9 mouse cellular contexts compared by ENCODE assay signal in genomic region chr9:57769539-57770069, GRCm38 (mm10). TPM values are rescaled to one million over a fixed set of nuclear protein-coding genes. Genes with fewer than 3 reads are reported as not detected.
DNase-seq lines count a peak whose midpoint lies in the region; ATAC-seq lines count a peak whose summit lies in the region.
"Had no signal": no experiment of that assay in that cellular context is flagged by ENCODE, and none has a peak within 500 bp of the region (broad histone marks: within the 10 kb centered on the region; RNA-seq: fewer than 3 reads in every experiment).

No protein-coding gene starts in this region.

- H3K4me3 ChIP-seq in midbrain, embryonic 10.5 days, result no peak overlapping the region
- H3K4me3 ChIP-seq in midbrain, embryonic 16.5 days (ENCODE audit: low read depth, low read length), result no peak overlapping the region
- H3K4me3 ChIP-seq in liver, embryonic 12.5 days, result peak overlapping the region; percentile 29
- H3K4me3 ChIP-seq: midbrain, embryonic 12.5 days had no signal

- peaks cover 23% of the 10 kb centered on the region for H3K4me1 ChIP-seq in midbrain, embryonic 10.5 days
- H3K4me1 ChIP-seq in midbrain, embryonic 16.5 days (ENCODE audit: control insufficient read depth, insufficient read depth, low read length), result peaks cover 6% of the 10 kb centered on the region
- peaks cover 83% of the 10 kb centered on the region for H3K4me1 ChIP-seq in liver, embryonic 12.5 days

- ATAC-seq in CD4-positive, CD25-positive, alpha-beta regulatory T cell, adult 4 months, result no peak
- no peak for ATAC-seq in midbrain, embryonic 16.5 days
- peak; percentile 87 for ATAC-seq in liver, embryonic 12.5 days
- no peak for ATAC-seq in megakaryocyte, adult 5-6 weeks (ENCODE audit: poor library complexity, severe bottlenecking)

- H3K9me3 ChIP-seq in midbrain, embryonic 10.5 days (replicated peaks), result no peaks in the 10 kb centered on the region
- H3K9me3 ChIP-seq in midbrain, embryonic 16.5 days (replicated peaks; ENCODE audit: control insufficient read depth, low read length, poor library complexity, severe bottlenecking), result no peaks in the 10 kb centered on the region
- H3K9me3 ChIP-seq in liver, embryonic 12.5 days (replicated peaks), result no peaks in the 10 kb centered on the region
- H3K9me3 ChIP-seq: midbrain, embryonic 12.5 days had no signal

- no peak overlapping the region for H3K4me2 ChIP-seq in midbrain, embryonic 16.5 days (ENCODE audit: low read length)
- H3K4me2 ChIP-seq in liver, embryonic 12.5 days, result peak overlapping the region; percentile 70
- H3K4me2 ChIP-seq: midbrain, embryonic 12.5 days had no signal

- WGBS in midbrain, embryonic 10.5 days, result 78% methylated on average over 2 of the region's 2 CpGs
- WGBS in midbrain, embryonic 16.5 days, result 57% methylated on average over 2 of the region's 2 CpGs
- WGBS in liver, embryonic 12.5 days (ENCODE audit: insufficient replicate concordance), result 36% methylated on average over 2 of the region's 2 CpGs

- H3K27me3 ChIP-seq in midbrain, embryonic 10.5 days (ENCODE audit: low read depth, poor library complexity, severe bottlenecking), result 0 out of 2 replicates have a peak, but pooled peaks cover 11% of the 10 kb centered on the region
- H3K27me3 ChIP-seq in midbrain, embryonic 16.5 days (ENCODE audit: control insufficient read depth, insufficient read depth, low read depth, low read length), result no peaks in the 10 kb centered on the region
- H3K27me3 ChIP-seq in liver, embryonic 12.5 days (replicated peaks), result peaks cover 13% of the 10 kb centered on the region; the same call in 1 of the 2 replicates
- H3K27me3 ChIP-seq: midbrain, embryonic 12.5 days had no signal

- H3K36me3 ChIP-seq in midbrain, embryonic 10.5 days, result no peaks in the 10 kb centered on the region
- H3K36me3 ChIP-seq in midbrain, embryonic 16.5 days (ENCODE audit: control insufficient read depth, insufficient read depth, low read length), result no peaks in the 10 kb centered on the region
- H3K36me3 ChIP-seq in liver, embryonic 12.5 days, result no peaks in the 10 kb centered on the region
- H3K36me3 ChIP-seq: midbrain, embryonic 12.5 days had no signal

- DNase-seq in CD4-positive, CD25-positive, alpha-beta regulatory T cell, adult 2 months (ENCODE audit: low read depth, low spot score), result peak; percentile 43
- no peak for DNase-seq in midbrain, embryonic 10.5 days (ENCODE audit: low spot score)
- DNase-seq in thymus, postnatal 25 days, result peak; percentile 79
- DNase-seq in adrenal gland, postnatal 25 days, result no peak

- no peak overlapping the region for H3K9ac ChIP-seq in midbrain, embryonic 16.5 days (ENCODE audit: low read depth, low read length)
- peak overlapping the region; percentile 73 for H3K9ac ChIP-seq in liver, embryonic 12.5 days
- H3K9ac ChIP-seq: midbrain, embryonic 12.5 days had no signal

- H3K27ac ChIP-seq in midbrain, embryonic 10.5 days (replicated peaks), result 0 out of 2 replicates have a peak overlapping the region, but pooled peaks have one; percentile 13
- no peak overlapping the region for H3K27ac ChIP-seq in midbrain, embryonic 16.5 days (ENCODE audit: low read length)
- peak overlapping the region; percentile 100 for H3K27ac ChIP-seq in liver, embryonic 12.5 days
- H3K27ac ChIP-seq: midbrain, embryonic 12.5 days had no signal

RNA-seq across cellular contexts. Expression of gene Clk3, which starts 3.9 kb away (rescaled TPM):
- polyA plus RNA-seq in CD4-positive, CD25-positive, alpha-beta regulatory T cell, adult 4 months (2017; shearing (Covaris generic)), result 100 to 1,000 TPM in 1 of 2 experiments, 10 to 100 TPM in 1; 95.0 to 107 TPM
- 100 and 106 TPM in 2 replicates for polyA plus RNA-seq in midbrain, embryonic 10.5 days (2016; fragmentation: Nextera tagmentation; extraction: Ambion mirVana)
- polyA plus RNA-seq in midbrain, embryonic 16.5 days (2015; fragmentation: Nextera tagmentation; extraction: Ambion mirVana), result 58.8 and 62.9 TPM in 2 replicates
- 99.8 and 104 TPM in 2 replicates for polyA plus RNA-seq in liver, embryonic 12.5 days (2016; fragmentation: Nextera tagmentation; extraction: Ambion mirVana)
- total RNA-seq in adrenal gland, postnatal 25 days (2021), result 71.1 and 91.1 TPM in 2 replicates
- 55.8 and 59.7 TPM in 2 replicates for total RNA-seq in megakaryocyte, adult 5-6 weeks (2015)
- 60.0 and 91.1 TPM in 2 replicates for total RNA-seq in megakaryocyte, adult 5-6 weeks (2017)

Comparison
In these comparisons a context has a peak if more than half of its experiments do, and no peak if none do; other contexts are left out.
1. DNase-seq: peak in CD4-positive, CD25-positive, alpha-beta regulatory T cell, adult 2 months (single experiment) and thymus, postnatal 25 days (single experiment); none in midbrain, embryonic 10.5 days (single experiment) and adrenal gland, postnatal 25 days (single experiment).